Mouse (Mus musculus): ENCODE measurements around the gene Gm43517. TPM values are rescaled to one million over a fixed set of nuclear protein-coding genes. Genes with fewer than 3 reads are reported as not detected.

The Gm43517 gene
- total RNA-seq, 1 experiment = not detected

DNA sequence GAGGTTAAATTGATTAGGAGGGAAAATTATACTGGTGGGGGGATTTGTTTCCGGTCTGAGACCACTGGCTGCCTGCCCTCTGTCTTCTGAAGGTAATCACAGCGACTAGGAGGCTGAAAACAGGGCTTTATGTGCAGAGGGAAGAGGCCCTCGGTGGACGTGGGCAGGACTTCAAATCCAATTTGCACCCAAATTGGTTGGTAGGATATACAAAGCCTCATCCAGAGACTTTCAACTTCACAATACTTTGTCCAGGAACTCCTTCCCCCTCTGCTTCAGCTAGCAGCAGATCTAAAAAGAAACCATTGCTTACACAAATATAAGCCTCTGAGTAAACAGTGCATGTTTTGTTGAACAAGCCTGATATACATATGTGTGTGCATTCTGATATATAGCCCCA, 4.5 kb upstream of the Gm43517 start:
- H3K36me3 ChIP-seq (ENCODE audit: control insufficient read depth, insufficient read depth, low read length, poor library complexity, severe bottlenecking) = no peaks in the 10 kb centered on the region
- no peaks in the 10 kb centered on the region for H3K4me1 ChIP-seq (ENCODE audit: control insufficient read depth in 2 of 2, insufficient read depth in 2 of 2, low read length in 2 of 2, poor library complexity in 1 of 2)
- no peak for TF ChIP-seq MAFK (IDR thresholded peaks at IDR 0.05; ENCODE audit: insufficient read depth, low read depth, low read length)
- TF ChIP-seq ZC3H11A (IDR thresholded peaks at IDR 0.05; ENCODE audit: borderline replicate concordance, low read depth, low read length) = no peak
- TF ChIP-seq CHD2 (IDR thresholded peaks at IDR 0.05; ENCODE audit: low read depth, low read length) = no peak
- TF ChIP-seq ZNF384 (IDR thresholded peaks at IDR 0.05; ENCODE audit: low read depth, low read length) = no peak
- TF ChIP-seq HCFC1 (IDR thresholded peaks at IDR 0.05; ENCODE audit: borderline replicate concordance, insufficient read depth, low read length) = no peak
- no peak overlapping the region for H3K4me3 ChIP-seq (ENCODE audit: insufficient read depth in 1 of 2, low read depth in 1 of 2, low read length in 2 of 2, poor library complexity in 1 of 2, severe bottlenecking in 1 of 2)
- DNase-seq (ENCODE audit: low read depth, low spot score) = no peak
- in situ Hi-C loops (cut with MboI; ENCODE audit: low sequenced_read_pairs in 2 of 2, unreplicated experiment in 2 of 2) = no loop called here
- no peak overlapping the region for H3K27ac ChIP-seq (ENCODE audit: insufficient read depth, low read depth, low read length, poor library complexity, severe bottlenecking)
- no peaks in the 10 kb centered on the region for H3K9me3 ChIP-seq (ENCODE audit: control insufficient read depth, insufficient read depth, low read depth, low read length)
- no peak overlapping the region for H3K9ac ChIP-seq (ENCODE audit: insufficient read depth, low read depth, low read length, poor library complexity, severe bottlenecking)

DNA sequence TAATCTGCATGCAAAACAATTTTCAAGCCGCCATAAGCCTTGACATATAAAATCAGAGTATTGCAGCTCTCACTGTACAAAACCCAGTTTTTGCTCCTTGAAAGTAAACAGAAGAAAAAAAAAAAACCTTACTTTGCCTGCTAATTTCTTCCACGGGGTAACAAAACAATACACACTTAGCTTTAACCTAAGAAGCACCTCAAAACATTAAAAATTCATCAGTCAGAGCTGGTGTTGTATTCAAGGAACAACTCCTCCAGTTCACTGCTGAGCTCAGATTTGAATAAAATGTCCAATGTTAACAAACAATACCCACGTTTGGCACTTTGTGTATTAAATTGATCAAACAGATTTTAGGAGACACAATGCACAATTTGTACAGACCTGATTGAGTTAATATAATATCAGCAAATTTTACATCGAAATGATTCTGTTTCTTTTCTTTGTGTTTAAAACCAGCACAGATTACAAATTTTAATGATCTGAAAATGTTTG, 3.9 kb upstream of the Gm43517 start:
- no peak overlapping the region for H3K4me3 ChIP-seq (ENCODE audit: insufficient read depth in 1 of 2, low read depth in 1 of 2, low read length in 2 of 2, poor library complexity in 1 of 2, severe bottlenecking in 1 of 2)
- no peak for TF ChIP-seq MAFK (IDR thresholded peaks at IDR 0.05; ENCODE audit: insufficient read depth, low read depth, low read length)
- no peak for TF ChIP-seq CHD2 (IDR thresholded peaks at IDR 0.05; ENCODE audit: low read depth, low read length)
- no peak for TF ChIP-seq HCFC1 (IDR thresholded peaks at IDR 0.05; ENCODE audit: borderline replicate concordance, insufficient read depth, low read length)
- TF ChIP-seq ZNF384 (IDR thresholded peaks at IDR 0.05; ENCODE audit: low read depth, low read length) = no peak
- no peak for TF ChIP-seq ZC3H11A (IDR thresholded peaks at IDR 0.05; ENCODE audit: borderline replicate concordance, low read depth, low read length)
- H3K4me1 ChIP-seq (ENCODE audit: control insufficient read depth in 2 of 2, insufficient read depth in 2 of 2, low read length in 2 of 2, poor library complexity in 1 of 2) = no peaks in the 10 kb centered on the region
- in situ Hi-C loops (cut with MboI; ENCODE audit: low sequenced_read_pairs in 2 of 2, unreplicated experiment in 2 of 2) = no loop called here
- DNase-seq (ENCODE audit: low read depth, low spot score) = no peak
- no peak overlapping the region for H3K9ac ChIP-seq (ENCODE audit: insufficient read depth, low read depth, low read length, poor library complexity, severe bottlenecking)
- H3K27ac ChIP-seq (ENCODE audit: insufficient read depth, low read depth, low read length, poor library complexity, severe bottlenecking) = no peak overlapping the region
- H3K36me3 ChIP-seq (ENCODE audit: control insufficient read depth, insufficient read depth, low read length, poor library complexity, severe bottlenecking) = no peaks in the 10 kb centered on the region
- H3K9me3 ChIP-seq (ENCODE audit: control insufficient read depth, insufficient read depth, low read depth, low read length) = no peaks in the 10 kb centered on the region

GRCm38 (mm10) chr12:49381721-49382365, 3.1 kb upstream of the Gm43517 start:
- Histone ChIP-seq H3K27ac (ENCODE audit: insufficient read depth, low read depth, low read length, poor library complexity, severe bottlenecking) (no peak overlapping the region), H3K4me3 (ENCODE audit: insufficient read depth in 1 of 2, low read depth in 1 of 2, low read length in 2 of 2, poor library complexity in 1 of 2, severe bottlenecking in 1 of 2) (no peak overlapping the region), H3K9me3 (ENCODE audit: control insufficient read depth, insufficient read depth, low read depth, low read length) (no peaks in the 10 kb centered on the region), H3K4me1 (ENCODE audit: control insufficient read depth in 2 of 2, insufficient read depth in 2 of 2, low read length in 2 of 2, poor library complexity in 1 of 2) (no peaks in the 10 kb centered on the region), H3K36me3 (ENCODE audit: control insufficient read depth, insufficient read depth, low read length, poor library complexity, severe bottlenecking) (no peaks in the 10 kb centered on the region), H3K9ac (ENCODE audit: insufficient read depth, low read depth, low read length, poor library complexity, severe bottlenecking) (no peak overlapping the region)
- DNase-seq (ENCODE audit: low read depth, low spot score) = no peak
- no peak for TF ChIP-seq HCFC1 (IDR thresholded peaks at IDR 0.05; ENCODE audit: borderline replicate concordance, insufficient read depth, low read length)
- no peak for TF ChIP-seq ZNF384 (IDR thresholded peaks at IDR 0.05; ENCODE audit: low read depth, low read length)
- no peak for TF ChIP-seq CHD2 (IDR thresholded peaks at IDR 0.05; ENCODE audit: low read depth, low read length)
- TF ChIP-seq MAFK (IDR thresholded peaks at IDR 0.05; ENCODE audit: insufficient read depth, low read depth, low read length) = no peak
- no peak for TF ChIP-seq ZC3H11A (IDR thresholded peaks at IDR 0.05; ENCODE audit: borderline replicate concordance, low read depth, low read length)
- in situ Hi-C loops (cut with MboI; ENCODE audit: low sequenced_read_pairs in 2 of 2, unreplicated experiment in 2 of 2) = no loop called here

GRCm38 (mm10) chr12:49382565-49383520, 2.1 kb upstream of the Gm43517 start, which contains the start of gene Foxg1:
TSS of gene Foxg1 (plus strand) at chr12:49382660.
- Histone ChIP-seq H3K9ac (ENCODE audit: insufficient read depth, low read depth, low read length, poor library complexity, severe bottlenecking) (peak within 1 kb of the TSS; percentile 44), H3K27ac (ENCODE audit: insufficient read depth, low read depth, low read length, poor library complexity, severe bottlenecking) (no peak within 1 kb of the TSS)

More at GRCm38 (mm10) chr12:49382565-49383520, 2.1 kb upstream of the Gm43517 start, which contains the start of gene Foxg1:
- Histone ChIP-seq H3K36me3 (ENCODE audit: control insufficient read depth, insufficient read depth, low read length, poor library complexity, severe bottlenecking) (no peaks in the 10 kb centered on the region), H3K9me3 (ENCODE audit: control insufficient read depth, insufficient read depth, low read depth, low read length) (no peaks in the 10 kb centered on the region), H3K4me1 (ENCODE audit: control insufficient read depth in 2 of 2, insufficient read depth in 2 of 2, low read length in 2 of 2, poor library complexity in 1 of 2) (no peaks in the 10 kb centered on the region), H3K4me3 (ENCODE audit: insufficient read depth in 1 of 2, low read depth in 1 of 2, low read length in 2 of 2, poor library complexity in 1 of 2, severe bottlenecking in 1 of 2) (peak within 1 kb of the TSS; percentile 82 to 89)
- no peak for TF ChIP-seq ZNF384 (IDR thresholded peaks at IDR 0.05; ENCODE audit: low read depth, low read length)
- TF ChIP-seq HCFC1 (IDR thresholded peaks at IDR 0.05; ENCODE audit: borderline replicate concordance, insufficient read depth, low read length) = no peak
- no peak for TF ChIP-seq CHD2 (IDR thresholded peaks at IDR 0.05; ENCODE audit: low read depth, low read length)
- no peak for TF ChIP-seq MAFK (IDR thresholded peaks at IDR 0.05; ENCODE audit: insufficient read depth, low read depth, low read length)
- TF ChIP-seq ZC3H11A (IDR thresholded peaks at IDR 0.05; ENCODE audit: borderline replicate concordance, low read depth, low read length) = no peak
- no peak for DNase-seq (ENCODE audit: low read depth, low spot score)
- in situ Hi-C loops (cut with MboI; ENCODE audit: low sequenced_read_pairs in 2 of 2, unreplicated experiment in 2 of 2) = no loop called here
